Mouse (Mus musculus): ENCODE results near the gene Slc25a39. TPM values are rescaled to one million over a fixed set of nuclear protein-coding genes. Genes with fewer than 3 reads are reported as not detected.
"Not testable (repeated sequence)": the region's sequence is repeated elsewhere in the genome, so short reads cannot be mapped to it uniquely, and the experiment has no call there.

Gene Slc25a39
- polyA plus RNA-seq, 1 experiment from 2014 or later: 189 TPM

DNA sequence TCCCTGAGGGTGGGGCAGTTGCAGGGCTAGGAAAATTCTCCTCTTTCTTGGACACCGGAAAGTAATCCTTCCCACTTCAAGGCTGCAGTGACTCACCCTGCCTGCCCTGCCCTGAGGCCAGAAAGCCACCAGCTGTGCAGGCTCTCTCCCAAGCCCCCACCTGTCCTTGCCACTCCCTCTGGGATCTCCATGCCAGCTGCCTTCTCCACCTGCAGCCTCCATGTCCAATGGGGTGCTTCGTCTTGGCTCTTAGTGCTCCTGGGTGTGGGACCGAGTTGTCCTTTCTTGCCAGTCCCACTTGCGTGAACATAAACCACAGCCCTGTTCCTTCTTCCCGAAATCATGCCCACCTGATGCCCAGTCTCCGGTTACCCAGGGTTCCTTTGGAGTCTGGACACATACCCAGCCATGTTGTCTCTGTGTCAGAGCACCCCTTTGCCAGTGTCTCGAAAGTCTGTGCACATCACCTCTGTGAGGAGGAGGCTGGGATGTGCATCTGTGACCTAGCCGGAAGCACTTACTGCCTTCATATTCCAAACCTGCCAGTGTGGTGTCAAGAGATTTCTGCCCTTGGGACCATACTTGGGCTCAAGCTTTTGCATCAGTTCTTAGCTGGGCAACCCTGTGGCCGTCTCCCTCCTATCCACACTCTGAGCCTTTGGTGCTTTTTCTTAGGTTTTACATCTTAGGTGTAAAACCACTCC is 13.2 kb downstream of the Slc25a39 start:
- WGBS: 67% methylated on average over 9 of the region's 9 CpGs
- Histone ChIP-seq H3K4me3 (ENCODE audit: low read depth, low read length) (no peak overlapping the region), H3K36me3 (ENCODE audit: control insufficient read depth, insufficient read depth, low read length) (no peaks in the 10 kb centered on the region), H3K9me3 (ENCODE audit: control insufficient read depth, low read length) (no peaks in the 10 kb centered on the region), H3K9ac (ENCODE audit: low read length) (no peak overlapping the region), H3K4me2 (replicated peaks; ENCODE audit: low read depth) (no peak overlapping the region), H3K27ac (replicated peaks) (no peak overlapping the region), H3K4me1 (replicated peaks; ENCODE audit: control insufficient read depth, insufficient read depth) (peaks cover 6% of the 10 kb centered on the region; the same call in 1 of the 2 replicates), H3K27me3 (ENCODE audit: control insufficient read depth, insufficient read depth, low read length) (0 out of 2 replicates have a peak, but pooled peaks cover 3% of the 10 kb centered on the region)
- DNase-seq (ENCODE audit: low spot score) (no peak), ATAC-seq (ENCODE audit: low FRiP score, low TSS enrichment) (no peak)
- no peak for TF ChIP-seq EP300 (optimal IDR thresholded peaks at IDR 0.05)

DNA sequence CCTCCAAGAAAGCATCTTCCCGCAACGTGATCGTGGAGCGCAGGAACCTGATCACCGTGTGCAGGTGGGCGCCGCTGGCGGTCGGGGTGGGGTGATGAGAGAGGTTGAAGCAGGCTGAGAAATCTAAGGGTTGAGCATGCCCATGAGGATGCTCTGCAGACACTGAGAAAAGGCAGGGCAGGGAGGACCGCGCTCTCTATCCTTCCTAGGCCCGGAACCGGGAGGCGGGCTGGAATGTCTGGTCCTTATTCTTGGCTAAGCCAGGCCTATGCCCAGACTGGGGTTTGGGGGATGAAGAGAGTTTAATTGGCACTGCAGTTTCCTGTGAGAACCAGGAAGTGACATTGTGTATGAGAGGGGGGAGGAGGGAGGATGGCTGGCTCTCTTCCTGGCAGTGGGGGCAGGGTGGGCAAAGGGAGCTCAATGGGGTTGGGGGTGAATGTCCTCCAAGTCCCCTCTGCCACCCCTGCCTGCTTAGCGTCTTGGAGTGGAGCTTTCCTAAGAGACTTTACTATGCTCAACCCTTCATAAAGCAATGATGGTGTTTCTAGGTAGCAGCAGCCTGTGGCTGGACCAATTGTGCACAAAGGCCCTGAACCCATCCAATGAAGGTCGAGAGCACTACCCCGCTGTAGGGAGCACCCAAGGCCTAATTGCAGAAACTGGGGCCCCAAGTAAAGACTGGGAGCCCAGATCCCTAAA is 13.9 kb downstream of the Slc25a39 start:
- H3K4me2 ChIP-seq (replicated peaks; ENCODE audit: low read depth): peak overlapping the region; percentile 69
- TF ChIP-seq EP300 (optimal IDR thresholded peaks at IDR 0.05) (no peak), CTCF (IDR thresholded peaks at IDR 0.05; ENCODE audit: low read depth) (no peak)
- ATAC-seq (ENCODE audit: low FRiP score, low TSS enrichment) (no peak), DNase-seq (ENCODE audit: low spot score) (no peak)
- peaks cover 6% of the 10 kb centered on the region; the same call in 1 of the 2 replicates for H3K4me1 ChIP-seq (replicated peaks; ENCODE audit: control insufficient read depth, insufficient read depth)
- WGBS: 10% methylated on average over 17 of the region's 17 CpGs
- H3K36me3 ChIP-seq (ENCODE audit: control insufficient read depth, insufficient read depth, low read length): no peaks in the 10 kb centered on the region
- peak overlapping the region; percentile 36 for H3K4me3 ChIP-seq (ENCODE audit: low read depth, low read length)
- 0 out of 2 replicates have a peak overlapping the region, but pooled peaks have one; percentile 20 for H3K27ac ChIP-seq (replicated peaks)
- no peaks in the 10 kb centered on the region for H3K27me3 ChIP-seq (ENCODE audit: control insufficient read depth, insufficient read depth, low read length)
- peak overlapping the region; percentile 47 for H3K9ac ChIP-seq (ENCODE audit: low read length)
- H3K9me3 ChIP-seq (ENCODE audit: control insufficient read depth, low read length): no peaks in the 10 kb centered on the region

DNA sequence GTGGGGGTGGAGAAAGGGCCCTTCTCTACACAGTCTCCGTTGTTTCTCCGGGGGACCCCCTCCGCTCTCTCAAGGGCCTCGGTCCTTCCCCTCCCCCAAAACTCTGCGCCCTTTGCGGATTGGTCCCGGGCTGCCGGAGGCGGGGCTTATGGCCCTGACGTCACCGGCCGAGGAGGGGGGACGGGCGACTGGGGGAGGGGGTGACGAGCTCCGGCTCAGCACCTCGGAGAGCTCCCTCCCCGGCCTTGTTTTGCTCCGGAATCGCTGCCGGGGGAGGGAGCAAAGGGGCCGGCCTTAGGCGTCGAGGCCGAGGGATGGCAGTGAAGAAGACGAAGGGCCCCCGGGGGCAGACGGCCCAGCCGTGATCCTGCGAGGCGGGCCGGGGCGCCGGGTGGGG is 14.5 kb downstream of the Slc25a39 start, which contains the start of gene Rundc3a:
Gene Rundc3a, plus strand, starts transcription at position 166 of the 397 bp plus-strand sequence.
- peak; percentile 58 for ATAC-seq (ENCODE audit: low FRiP score, low TSS enrichment)
- H3K9me3 ChIP-seq (ENCODE audit: control insufficient read depth, low read length): no peaks in the 10 kb centered on the region
- no peaks in the 10 kb centered on the region for H3K27me3 ChIP-seq (ENCODE audit: control insufficient read depth, insufficient read depth, low read length)
- TF ChIP-seq EP300 (optimal IDR thresholded peaks at IDR 0.05) (no peak), CTCF (IDR thresholded peaks at IDR 0.05; ENCODE audit: low read depth) (peak; percentile 25; the same call in 1 of the 2 replicates)
- H3K36me3 ChIP-seq (ENCODE audit: control insufficient read depth, insufficient read depth, low read length): no peaks in the 10 kb centered on the region
- H3K27ac ChIP-seq (replicated peaks): 0 out of 2 replicates have a peak within 1 kb of the TSS, but pooled peaks have one; percentile 20
- peak; percentile 86 for DNase-seq (ENCODE audit: low spot score)
- H3K9ac ChIP-seq (ENCODE audit: low read length): peak within 1 kb of the TSS; percentile 47
- H3K4me1 ChIP-seq (replicated peaks; ENCODE audit: control insufficient read depth, insufficient read depth): peaks cover 6% of the 10 kb centered on the region; the same call in 1 of the 2 replicates
- WGBS: 1% methylated on average over 34 of the region's 34 CpGs
- peak within 1 kb of the TSS; percentile 69 for H3K4me2 ChIP-seq (replicated peaks; ENCODE audit: low read depth)
- H3K4me3 ChIP-seq (ENCODE audit: low read depth, low read length): peak within 1 kb of the TSS; percentile 36

DNA sequence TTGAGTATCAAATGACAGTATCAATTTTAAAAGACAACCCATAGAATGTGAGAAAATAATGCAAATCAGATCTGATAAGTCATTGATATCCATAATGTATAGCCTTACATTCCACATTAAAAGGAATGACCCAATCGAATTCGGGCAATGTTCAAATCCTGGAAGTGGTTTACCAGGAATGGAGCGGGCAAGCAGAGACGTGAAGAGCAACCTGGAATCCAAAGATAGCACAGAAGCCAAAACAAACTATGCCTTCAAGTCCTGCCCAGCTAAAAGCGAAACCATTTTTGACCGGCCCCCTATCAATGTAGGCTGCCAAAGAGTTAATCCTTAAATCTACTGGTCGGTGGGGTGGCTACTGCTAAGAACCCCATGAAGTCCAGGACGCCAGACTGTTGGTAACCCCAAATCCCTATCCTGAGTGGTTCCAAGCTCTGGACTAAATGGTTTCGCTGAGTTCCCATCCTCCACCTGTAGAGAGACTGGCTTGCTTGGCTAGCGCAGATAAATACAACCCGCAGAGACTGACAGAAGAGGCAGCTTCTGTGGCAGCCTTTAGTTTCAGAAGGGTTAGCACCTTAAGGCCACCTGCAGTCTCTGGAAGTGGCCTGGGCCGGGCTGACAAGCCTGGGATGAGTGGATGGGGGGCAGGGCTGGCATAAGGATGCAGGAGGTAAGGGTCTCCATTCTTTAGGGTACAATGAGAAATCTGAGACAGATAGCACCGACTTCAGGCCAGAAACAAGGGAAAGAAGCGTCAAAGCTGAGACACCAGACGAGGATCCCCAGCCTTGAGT is 15.1 kb downstream of the Slc25a39 start:
- DNase-seq (ENCODE audit: low spot score) (no peak), ATAC-seq (ENCODE audit: low FRiP score, low TSS enrichment) (peak; percentile 47)
- no peaks in the 10 kb centered on the region for H3K27me3 ChIP-seq (ENCODE audit: control insufficient read depth, insufficient read depth, low read length)
- H3K4me2 ChIP-seq (replicated peaks; ENCODE audit: low read depth): peak overlapping the region; percentile 69
- WGBS: 16% methylated on average over 15 of the region's 15 CpGs
- TF ChIP-seq CTCF (IDR thresholded peaks at IDR 0.05; ENCODE audit: low read depth) (no peak), EP300 (optimal IDR thresholded peaks at IDR 0.05) (no peak)
- H3K9ac ChIP-seq (ENCODE audit: low read length): no peak overlapping the region
- H3K4me1 ChIP-seq (replicated peaks; ENCODE audit: control insufficient read depth, insufficient read depth): peaks cover 6% of the 10 kb centered on the region; the same call in 1 of the 2 replicates
- H3K9me3 ChIP-seq (ENCODE audit: control insufficient read depth, low read length): no peaks in the 10 kb centered on the region
- peak overlapping the region; percentile 36 for H3K4me3 ChIP-seq (ENCODE audit: low read depth, low read length)
- H3K36me3 ChIP-seq (ENCODE audit: control insufficient read depth, insufficient read depth, low read length): no peaks in the 10 kb centered on the region
- H3K27ac ChIP-seq (replicated peaks): no peak overlapping the region

DNA sequence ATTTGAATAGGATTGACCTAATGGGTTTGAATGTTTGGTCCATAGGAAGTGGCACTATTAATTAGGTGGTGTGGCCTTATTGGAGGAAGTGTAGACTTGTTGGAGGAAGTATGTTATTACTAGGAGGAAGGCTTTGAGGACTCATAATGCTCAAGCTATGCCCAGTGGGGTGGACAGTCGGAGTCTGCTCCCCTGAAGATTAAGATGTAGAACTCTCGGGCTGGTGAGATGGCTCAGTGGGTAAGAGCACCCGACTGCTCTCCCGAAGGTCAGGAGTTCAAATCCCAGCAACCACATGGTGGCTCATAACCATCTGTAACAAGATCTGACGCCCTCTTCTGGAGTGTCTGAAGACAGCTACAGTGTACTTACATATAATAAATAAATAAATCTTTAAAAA is 18.3 kb downstream of the Slc25a39 start:
- not testable (repeated sequence) for H3K27me3 ChIP-seq (ENCODE audit: control insufficient read depth, insufficient read depth, low read length); H3K4me2 ChIP-seq (replicated peaks; ENCODE audit: low read depth); H3K9me3 ChIP-seq (ENCODE audit: control insufficient read depth, low read length); H3K36me3 ChIP-seq (ENCODE audit: control insufficient read depth, insufficient read depth, low read length); H3K27ac ChIP-seq (replicated peaks); H3K4me3 ChIP-seq (ENCODE audit: low read depth, low read length); DNase-seq (ENCODE audit: low spot score); H3K4me1 ChIP-seq (replicated peaks; ENCODE audit: control insufficient read depth, insufficient read depth); ATAC-seq (ENCODE audit: low FRiP score, low TSS enrichment); H3K9ac ChIP-seq (ENCODE audit: low read length)
- 92% methylated on average over 4 of the region's 5 CpGs for WGBS
